ENCODE assay signal across 7 mouse cellular contexts in the genomic region with DNA sequence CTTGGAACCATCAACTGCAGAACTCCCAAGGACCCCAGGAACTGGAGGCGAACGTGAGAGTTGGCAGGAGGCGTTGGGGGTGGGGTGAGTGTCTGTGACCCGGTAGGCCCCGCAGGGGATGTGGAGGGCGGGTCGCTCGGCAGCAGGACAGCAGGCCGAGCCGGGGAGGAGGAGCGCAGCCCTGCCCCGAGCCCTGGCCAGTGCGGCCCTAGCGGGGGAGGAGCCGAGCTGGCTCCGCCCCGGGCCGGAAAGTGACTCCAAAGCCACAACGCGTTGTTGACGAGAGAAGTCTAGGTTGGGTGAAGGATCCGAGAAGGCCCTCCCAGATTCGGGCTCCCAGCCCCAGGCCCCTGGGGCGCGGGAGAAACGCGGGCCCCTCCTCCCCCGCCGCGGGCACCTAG. TPM values are rescaled to one million over a fixed set of nuclear protein-coding genes. Genes with fewer than 3 reads are reported as not detected.
DNase-seq lines count a peak whose midpoint lies in the region; ATAC-seq lines count a peak whose summit lies in the region.

A gene (plus strand): TSS at position 235 of the 401 bp plus-strand sequence.

- peak; percentile 93 for ATAC-seq in embryonic facial prominence, embryonic 11.5 days (replicated peaks; ENCODE audit: insufficient number of reproducible peaks, low FRiP score, low TSS enrichment, low read depth)
- peak; percentile 81 for ATAC-seq in granulocyte monocyte progenitor cell, adult 5-6 weeks (replicated peaks; ENCODE audit: poor library complexity, severe bottlenecking)
- ATAC-seq in midbrain, embryonic 11.5 days (ENCODE audit: low FRiP score) = peak; percentile 98

- H3K27ac ChIP-seq in embryonic facial prominence, embryonic 11.5 days (replicated peaks; ENCODE audit: low read depth, low read length) = peak within 1 kb of the TSS; percentile 84
- H3K27ac ChIP-seq in midbrain, embryonic 11.5 days (ENCODE audit: low read depth, low read length) = peak within 1 kb of the TSS; percentile 75

- peak within 1 kb of the TSS; percentile 85 for H3K4me2 ChIP-seq in embryonic facial prominence, embryonic 11.5 days (ENCODE audit: low read depth, low read length)
- H3K4me2 ChIP-seq in midbrain, embryonic 11.5 days = peak within 1 kb of the TSS; percentile 79

- WGBS in embryonic facial prominence, embryonic 11.5 days = under 1% methylated on average over 29 of the region's 30 CpGs
- under 1% methylated on average over 29 of the region's 30 CpGs for WGBS in midbrain, embryonic 11.5 days

- H3K27me3 ChIP-seq in embryonic facial prominence, embryonic 11.5 days (ENCODE audit: control insufficient read depth, insufficient read depth, low read length) = no peaks in the 10 kb centered on the region
- H3K27me3 ChIP-seq in midbrain, embryonic 11.5 days (ENCODE audit: control insufficient read depth, insufficient read depth, low read length) = no peaks in the 10 kb centered on the region

- H3K36me3 ChIP-seq in embryonic facial prominence, embryonic 11.5 days (replicated peaks; ENCODE audit: control insufficient read depth, insufficient read depth, low read depth, low read length) = peaks cover 9% of the 10 kb centered on the region
- peaks cover 7% of the 10 kb centered on the region; the same call in 1 of the 2 replicates for H3K36me3 ChIP-seq in midbrain, embryonic 11.5 days (ENCODE audit: control insufficient read depth, insufficient read depth, low read length)

- peak within 1 kb of the TSS; percentile 74 for H3K9ac ChIP-seq in embryonic facial prominence, embryonic 11.5 days (replicated peaks; ENCODE audit: low read length)
- H3K9ac ChIP-seq in midbrain, embryonic 11.5 days (ENCODE audit: low read length) = peak within 1 kb of the TSS; percentile 92

- H3K9me3 ChIP-seq in embryonic facial prominence, embryonic 11.5 days (replicated peaks; ENCODE audit: control insufficient read depth, low read length) = no peaks in the 10 kb centered on the region
- H3K9me3 ChIP-seq in midbrain, embryonic 11.5 days (ENCODE audit: control insufficient read depth, low read length) = no peaks in the 10 kb centered on the region

- H3K4me3 ChIP-seq in embryonic facial prominence, embryonic 11.5 days (ENCODE audit: low read depth, low read length) = peak within 1 kb of the TSS; percentile 76
- peak within 1 kb of the TSS; percentile 80 for H3K4me3 ChIP-seq in midbrain, embryonic 11.5 days (ENCODE audit: low read depth, low read length)

- DNase-seq in adrenal gland, postnatal 14 days = peak; percentile 96
- DNase-seq in embryonic facial prominence, embryonic 11.5 days (ENCODE audit: low spot score) = peak; percentile 93
- peak; percentile 95 for DNase-seq in kidney, adult 11 months
- DNase-seq in left cerebral cortex, postnatal 4 days = peak; percentile 92
- peak; percentile 98 for DNase-seq in midbrain, embryonic 11.5 days (ENCODE audit: low spot score, missing footprints)
- DNase-seq in right cerebral cortex, postnatal 4 days = peak; percentile 66

- no peaks in the 10 kb centered on the region for H3K4me1 ChIP-seq in embryonic facial prominence, embryonic 11.5 days (ENCODE audit: control insufficient read depth, insufficient read depth, low read length)
- peaks cover 11% of the 10 kb centered on the region for H3K4me1 ChIP-seq in midbrain, embryonic 11.5 days (ENCODE audit: control insufficient read depth, insufficient read depth, low read length)

- intact Hi-C loops in left cerebral cortex, postnatal 4 days (cut with DNase I) = no loop called here

RNA-seq across cellular contexts. Expression of the gene that starts here (rescaled TPM):
- total RNA-seq in adrenal gland, postnatal 14 days (2021) = 19.2 and 23.8 TPM in 2 replicates
- polyA plus RNA-seq in embryonic facial prominence, embryonic 11.5 days (2014; fragmentation: Nextera tagmentation; extraction: Ambion mirVana) = 10.4 and 11.9 TPM in 2 replicates
- total RNA-seq in granulocyte monocyte progenitor cell, adult 5-6 weeks (2014; fragmentation: Nextera tagmentation) = 8.8 and 12.8 TPM in 2 replicates
- total RNA-seq in granulocyte monocyte progenitor cell, adult 5-6 weeks (2017) = 12.4 and 14.7 TPM in 2 replicates
- total RNA-seq in left cerebral cortex, postnatal 4 days (2021) = 10 to 100 TPM; 12.5 to 13.4 TPM
- 8.5 and 8.7 TPM in 2 replicates for polyA plus RNA-seq in midbrain, embryonic 11.5 days (2014; fragmentation: Nextera tagmentation; extraction: Ambion mirVana)

Comparison
In these comparisons a context has a peak if more than half of its experiments do, and no peak if none do; other contexts are left out.
1. Peak in every context shown above with its lines: DNase-seq, ATAC-seq, H3K4me3 ChIP-seq and H3K27ac ChIP-seq.